Mouse (Mus musculus): ENCODE results near the gene Oser1. TPM values are rescaled to one million over a fixed set of nuclear protein-coding genes. Genes with fewer than 3 reads are reported as not detected.
"Not testable (repeated sequence)": the region's sequence is repeated elsewhere in the genome, so short reads cannot be mapped to it uniquely, and the experiment has no call there.

Oser1 gene
- polyA plus RNA-seq, 2 experiments = 12.8 to 31.3 TPM

GRCm38 (mm10) chr2:163463251-163463769 is 38.8 kb upstream of the Oser1 start:
- TF ChIP-seq EP300 (IDR thresholded peaks at IDR 0.05; ENCODE audit: low read depth) = no peak
- TF ChIP-seq CTCF (IDR thresholded peaks at IDR 0.05; ENCODE audit: low read depth) = no peak
- no peaks in the 10 kb centered on the region for H3K9me3 ChIP-seq (ENCODE audit: control insufficient read depth, low read length)
- no peaks in the 10 kb centered on the region for H3K36me3 ChIP-seq (replicated peaks; ENCODE audit: control insufficient read depth, insufficient read depth, low read depth)
- no peak overlapping the region for H3K4me3 ChIP-seq (ENCODE audit: insufficient read depth in 1 of 2, low read depth in 2 of 2, low read length in 2 of 2)
- no peak overlapping the region for H3K27ac ChIP-seq
- H3K27me3 ChIP-seq (ENCODE audit: control insufficient read depth, insufficient read depth, low read length) = peaks cover 2% of the 10 kb centered on the region; the same call in 1 of the 2 replicates
- ATAC-seq (ENCODE audit: insufficient read depth) (no peak), DNase-seq (ENCODE audit: low read depth in 3 of 3, low spot score in 3 of 3) (no peak)
- H3K9ac ChIP-seq (replicated peaks) = no peak overlapping the region
- H3K4me2 ChIP-seq (ENCODE audit: low read depth) = no peak overlapping the region
- H3K4me1 ChIP-seq (replicated peaks; ENCODE audit: control insufficient read depth in 2 of 2, insufficient read depth in 2 of 2, low read length in 1 of 2) = no peaks in the 10 kb centered on the region
- WGBS (ENCODE audit: insufficient replicate concordance) = 45% methylated on average over 10 of the region's 10 CpGs

DNA sequence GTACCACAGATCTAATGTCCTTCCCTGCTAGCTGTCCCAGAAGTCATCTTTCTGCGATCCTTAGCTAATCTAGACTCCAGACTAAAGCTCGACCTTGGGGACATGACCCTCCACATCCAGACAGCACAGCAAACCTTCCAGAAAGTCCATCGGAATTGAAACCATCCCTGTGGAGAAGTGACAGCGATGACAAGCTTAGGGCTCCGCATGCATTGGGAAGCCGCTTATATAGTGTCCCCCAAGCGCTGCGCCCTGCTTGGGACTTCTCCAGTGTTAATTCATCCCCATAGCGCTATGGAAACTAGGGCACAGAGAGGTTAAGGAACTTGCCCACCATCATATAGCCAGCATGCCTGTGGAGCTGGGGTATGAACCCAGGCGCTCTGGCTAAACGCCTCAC is 38.3 kb upstream of the Oser1 start:
- 66% methylated on average over 11 of the region's 11 CpGs for WGBS (ENCODE audit: insufficient replicate concordance)

DNA sequence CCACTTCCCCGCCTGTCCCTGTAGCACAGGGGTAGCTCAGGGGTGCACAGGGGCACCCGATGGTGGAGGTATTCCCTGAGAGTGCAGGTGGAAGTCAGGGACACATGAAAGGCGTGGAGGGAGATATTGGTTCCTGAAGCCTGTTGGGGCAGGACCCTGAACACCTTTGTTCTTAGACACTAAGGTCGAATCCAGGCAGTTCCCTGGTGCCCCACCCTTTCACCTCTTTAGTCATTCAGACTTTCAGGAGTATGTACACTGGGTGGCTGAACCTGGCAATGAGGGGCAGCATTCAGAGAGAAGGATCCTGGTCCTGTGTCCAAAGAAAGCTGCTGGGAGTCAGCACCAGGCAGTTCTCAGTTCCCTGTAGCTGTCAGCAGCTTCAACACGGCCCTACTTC is 37.9 kb upstream of the Oser1 start:
- no peaks in the 10 kb centered on the region for H3K9me3 ChIP-seq (ENCODE audit: control insufficient read depth, low read length)
- H3K4me3 ChIP-seq (ENCODE audit: insufficient read depth in 1 of 2, low read depth in 2 of 2, low read length in 2 of 2) = no peak overlapping the region
- no peaks in the 10 kb centered on the region for H3K36me3 ChIP-seq (replicated peaks; ENCODE audit: control insufficient read depth, insufficient read depth, low read depth)
- TF ChIP-seq EP300 (IDR thresholded peaks at IDR 0.05; ENCODE audit: low read depth) = no peak
- TF ChIP-seq CTCF (IDR thresholded peaks at IDR 0.05; ENCODE audit: low read depth) = no peak
- no peak overlapping the region for H3K27ac ChIP-seq
- H3K4me2 ChIP-seq (ENCODE audit: low read depth) = no peak overlapping the region
- H3K27me3 ChIP-seq (ENCODE audit: control insufficient read depth, insufficient read depth, low read length) = peaks cover 2% of the 10 kb centered on the region; the same call in 1 of the 2 replicates
- no peak overlapping the region for H3K9ac ChIP-seq (replicated peaks)
- ATAC-seq (ENCODE audit: insufficient read depth) (no peak), DNase-seq (ENCODE audit: low read depth in 3 of 3, low spot score in 3 of 3) (no peak)
- no peaks in the 10 kb centered on the region for H3K4me1 ChIP-seq (replicated peaks; ENCODE audit: control insufficient read depth in 2 of 2, insufficient read depth in 2 of 2, low read length in 1 of 2)
- WGBS (ENCODE audit: insufficient replicate concordance) = 51% methylated on average over 5 of the region's 5 CpGs

More for the DNA sequence above, 38.3 kb upstream of the Oser1 start:
- H3K9me3 ChIP-seq (ENCODE audit: control insufficient read depth, low read length) = no peaks in the 10 kb centered on the region
- no peak overlapping the region for H3K27ac ChIP-seq
- no peak for ATAC-seq (ENCODE audit: insufficient read depth)
- no peak overlapping the region for H3K4me2 ChIP-seq (ENCODE audit: low read depth)
- no peaks in the 10 kb centered on the region for H3K36me3 ChIP-seq (replicated peaks; ENCODE audit: control insufficient read depth, insufficient read depth, low read depth)
- no peak overlapping the region for H3K4me3 ChIP-seq (ENCODE audit: insufficient read depth in 1 of 2, low read depth in 2 of 2, low read length in 2 of 2)
- H3K27me3 ChIP-seq (ENCODE audit: control insufficient read depth, insufficient read depth, low read length) = peaks cover 2% of the 10 kb centered on the region; the same call in 1 of the 2 replicates
- no peak for DNase-seq (ENCODE audit: low read depth in 3 of 3, low spot score in 3 of 3)
- no peak overlapping the region for H3K9ac ChIP-seq (replicated peaks)
- TF ChIP-seq CTCF (IDR thresholded peaks at IDR 0.05; ENCODE audit: low read depth) (no peak), EP300 (IDR thresholded peaks at IDR 0.05; ENCODE audit: low read depth) (no peak)
- H3K4me1 ChIP-seq (replicated peaks; ENCODE audit: control insufficient read depth in 2 of 2, insufficient read depth in 2 of 2, low read length in 1 of 2) = no peaks in the 10 kb centered on the region

- H3K9me3 ChIP-seq (ENCODE audit: control insufficient read depth, low read length); H3K9ac ChIP-seq (replicated peaks); DNase-seq (ENCODE audit: low read depth in 3 of 3, low spot score in 3 of 3); H3K4me3 ChIP-seq (ENCODE audit: insufficient read depth in 1 of 2, low read depth in 2 of 2, low read length in 2 of 2); H3K27ac ChIP-seq; H3K36me3 ChIP-seq (replicated peaks; ENCODE audit: control insufficient read depth, insufficient read depth, low read depth); H3K4me2 ChIP-seq (ENCODE audit: low read depth); ATAC-seq (ENCODE audit: insufficient read depth); H3K27me3 ChIP-seq (ENCODE audit: control insufficient read depth, insufficient read depth, low read length); H3K4me1 ChIP-seq (replicated peaks; ENCODE audit: control insufficient read depth in 2 of 2, insufficient read depth in 2 of 2, low read length in 1 of 2): not testable (repeated sequence)
- 74% methylated on average over 8 of the region's 9 CpGs for WGBS (ENCODE audit: insufficient replicate concordance)
These were observed 36.8 kb upstream of the Oser1 start for GRCm38 (mm10) chr2:163461307-163461706.

DNA sequence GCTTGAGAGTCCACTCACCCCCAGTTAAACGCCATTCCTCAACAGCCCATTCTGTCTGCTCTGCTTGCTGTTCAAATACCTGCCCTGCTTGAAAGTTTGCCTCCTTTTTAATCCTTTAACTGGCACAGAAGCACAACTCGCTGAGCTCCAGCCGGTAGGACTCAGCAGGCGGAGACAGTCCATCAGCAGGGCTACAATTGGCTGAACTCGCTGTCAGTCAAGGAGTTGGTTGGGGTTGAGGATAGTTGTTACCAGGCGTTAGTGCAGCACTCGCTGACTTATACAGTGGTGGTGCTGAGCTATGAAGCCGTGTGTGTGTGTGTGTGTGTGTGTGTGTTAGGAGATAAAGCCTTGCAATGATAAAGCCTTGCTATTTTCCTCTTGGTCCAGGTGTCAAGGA is 36.1 kb upstream of the Oser1 start:
- Histone ChIP-seq H3K27me3 (ENCODE audit: control insufficient read depth, insufficient read depth, low read length) (peaks cover 2% of the 10 kb centered on the region; the same call in 1 of the 2 replicates), H3K4me3 (ENCODE audit: insufficient read depth in 1 of 2, low read depth in 2 of 2, low read length in 2 of 2) (no peak overlapping the region), H3K9me3 (ENCODE audit: control insufficient read depth, low read length) (no peaks in the 10 kb centered on the region), H3K9ac (replicated peaks) (no peak overlapping the region), H3K4me2 (ENCODE audit: low read depth) (no peak overlapping the region), H3K27ac (no peak overlapping the region), H3K36me3 (replicated peaks; ENCODE audit: control insufficient read depth, insufficient read depth, low read depth) (no peaks in the 10 kb centered on the region), H3K4me1 (replicated peaks; ENCODE audit: control insufficient read depth in 2 of 2, insufficient read depth in 2 of 2, low read length in 1 of 2) (no peaks in the 10 kb centered on the region)
- TF ChIP-seq CTCF (IDR thresholded peaks at IDR 0.05; ENCODE audit: low read depth) (no peak), EP300 (IDR thresholded peaks at IDR 0.05; ENCODE audit: low read depth) (no peak)
- ATAC-seq (ENCODE audit: insufficient read depth) = no peak
- no peak for DNase-seq (ENCODE audit: low read depth in 3 of 3, low spot score in 3 of 3)
- 75% methylated on average over 8 of the region's 8 CpGs for WGBS (ENCODE audit: insufficient replicate concordance)

Measured in liver, embryonic 14.5 days (tissue).